Mouse (Mus musculus) hindbrain, embryonic 15.5 days (tissue): ENCODE measurements around the gene Lhx2. TPM values are rescaled to one million over a fixed set of nuclear protein-coding genes. Genes with fewer than 3 reads are reported as not detected.
A peak's percentile ranks its signal among the peaks of the same experiment; 100 is the strongest.

Experiments used
- ATAC-seq: fragments of 200-750 bp; cut with Nextera tagmentation; 2 replicates; pipeline ENCODE4 v1.8.0; 2017; ENCODE audit warnings: low read depth, moderate number of reproducible peaks, moderate TSS enrichment; ENCODE audit not compliant: low FRiP score
- H3K27ac ChIP-seq: fragments of 300-500 bp; sonication (generic); replicated peaks from 2 replicates; pipeline ENCODE4 v1.5.1; 2015; ENCODE audit warnings: mild to moderate bottlenecking, inconsistent platforms
- H3K27me3 ChIP-seq: fragments of 300-500 bp; sonication (generic); 2 replicates; pipeline ENCODE4 v1.6.1; 2015; ENCODE audit warnings: control low read depth, inconsistent platforms
- H3K36me3 ChIP-seq: fragments of 300-500 bp; sonication (generic); 2 replicates; pipeline ENCODE4 v1.6.1; 2015; ENCODE audit warnings: control low read depth, inconsistent platforms
- H3K4me1 ChIP-seq: fragments of 300-500 bp; sonication (generic); replicated peaks from 2 replicates; pipeline ENCODE4 v1.6.1; 2015; ENCODE audit warnings: control low read depth, inconsistent platforms
- H3K4me2 ChIP-seq: fragments of 300-500 bp; sonication (generic); 2 replicates; pipeline ENCODE4 v1.6.1; 2015; ENCODE audit warnings: moderate library complexity, mild to moderate bottlenecking, inconsistent platforms
- H3K4me3 ChIP-seq: fragments of 300-500 bp; sonication (generic); 2 replicates; pipeline ENCODE4 v1.5.1; 2015; ENCODE audit warnings: mild to moderate bottlenecking, inconsistent platforms
- H3K9ac ChIP-seq: fragments of 300-500 bp; sonication (generic); 2 replicates; pipeline ENCODE4 v1.6.1; 2015; ENCODE audit warnings: inconsistent platforms
- H3K9me3 ChIP-seq: fragments of 300-500 bp; sonication (generic); 2 replicates; pipeline ENCODE4 v1.6.1; 2016; ENCODE audit warnings: control low read depth, inconsistent platforms
- WGBS: fragments of 180-500 bp; shearing (Covaris S2); methylation state at CpG from one replicate; pipeline ENCODE4 v1.1.7; 2015; 5-methylcytosine and 5-hydroxymethylcytosine counted together
- polyA plus RNA-seq: library from polyadenylated mRNA; unstranded; fragments of >200 nt; fragmentation: Nextera tagmentation; extraction: Ambion mirVana; gene quantifications from 2 replicates; pipeline ENCODE4 v1.2.1, GENCODE M21; 2015

Gene Lhx2
- polyA plus RNA-seq, 1 experiment from 2014 or later, result 12.3 TPM

DNA sequence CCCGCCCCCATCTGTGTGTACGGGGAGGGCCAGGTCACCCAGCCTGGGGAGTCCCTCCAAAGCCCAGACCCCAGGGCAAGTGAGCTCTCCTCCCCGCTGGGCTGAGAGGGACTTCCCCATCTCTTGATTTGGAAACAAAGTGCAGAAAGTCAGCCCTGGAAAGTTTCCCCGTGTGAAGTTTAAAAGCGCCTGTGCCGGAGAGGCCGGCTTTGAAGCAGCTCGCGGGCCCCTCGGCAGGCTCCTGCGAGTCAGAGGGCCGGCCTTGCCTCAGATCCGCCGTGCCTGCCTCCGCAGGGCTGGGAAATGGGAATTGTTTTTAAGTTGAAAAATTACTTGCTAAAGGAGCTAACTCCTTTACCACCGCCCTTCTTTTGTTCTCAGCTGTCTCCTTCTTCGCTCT is 2.5 kb upstream of the Lhx2 start:
- H3K27ac ChIP-seq, result no peak overlapping the region
- H3K36me3 ChIP-seq, result no peaks in the 10 kb centered on the region
- H3K4me2 ChIP-seq, result peak overlapping the region; percentile 22
- peaks cover 80% of the 10 kb centered on the region for H3K27me3 ChIP-seq
- WGBS, result 2% methylated on average over 17 of the region's 17 CpGs
- H3K9ac ChIP-seq, result no peak overlapping the region
- H3K4me3 ChIP-seq, result peak overlapping the region; percentile 5; the same call in 1 of the 2 replicates
- H3K9me3 ChIP-seq, result no peaks in the 10 kb centered on the region
- ATAC-seq, result no peak
- H3K4me1 ChIP-seq, result peaks cover 11% of the 10 kb centered on the region

DNA sequence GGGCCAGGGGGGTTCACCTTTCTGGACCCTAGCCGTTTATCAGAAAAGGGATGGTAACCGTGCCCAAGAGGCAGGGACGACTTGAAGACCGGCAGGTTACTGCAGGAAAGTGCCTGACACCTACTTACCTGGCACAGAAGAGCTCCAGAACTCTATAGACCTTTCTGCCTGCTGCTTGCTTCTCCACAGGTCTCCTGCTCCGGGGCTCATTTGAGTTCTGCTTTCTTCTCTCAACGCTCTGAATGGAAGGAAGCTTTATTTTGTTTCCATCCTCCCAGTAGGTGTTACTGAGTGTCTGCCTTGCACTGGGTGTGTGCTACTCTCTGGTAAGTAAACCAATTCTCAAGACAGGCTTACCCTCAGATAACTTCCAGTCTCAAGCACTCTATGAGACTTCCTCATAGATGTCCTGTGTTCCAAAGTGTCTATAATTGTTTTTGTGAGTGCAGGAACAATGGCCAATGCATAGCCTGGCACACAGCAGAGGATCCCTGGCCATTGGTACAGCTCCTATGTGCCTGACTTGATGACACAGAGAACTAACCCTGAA is 1.9 kb upstream of the Lhx2 start:
- peaks cover 83% of the 10 kb centered on the region for H3K27me3 ChIP-seq
- 4% methylated on average over 6 of the region's 6 CpGs for WGBS
- peaks cover 11% of the 10 kb centered on the region for H3K4me1 ChIP-seq
- H3K36me3 ChIP-seq, result no peaks in the 10 kb centered on the region
- no peak for ATAC-seq
- no peak overlapping the region for H3K4me2 ChIP-seq
- no peaks in the 10 kb centered on the region for H3K9me3 ChIP-seq
- no peak overlapping the region for H3K27ac ChIP-seq
- H3K4me3 ChIP-seq, result no peak overlapping the region
- H3K9ac ChIP-seq, result no peak overlapping the region

DNA sequence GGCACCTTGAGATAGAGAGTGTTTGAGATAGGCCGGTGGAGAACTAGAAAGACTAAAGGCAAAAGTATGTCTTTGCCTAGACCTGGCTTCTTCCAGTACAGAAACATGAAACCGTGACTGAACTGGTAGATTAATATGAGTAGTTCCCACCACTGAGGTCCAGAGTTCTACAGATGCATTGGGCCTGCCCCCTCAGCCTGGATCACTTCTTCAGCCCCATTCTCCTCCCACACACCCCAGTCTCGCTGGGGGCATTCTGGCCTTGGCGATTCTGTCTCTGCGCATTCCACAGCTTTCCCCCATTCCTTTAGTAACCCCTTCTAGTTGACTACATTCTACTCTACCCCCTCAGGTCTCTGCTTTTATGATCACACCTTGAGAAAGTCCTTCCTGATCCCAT is 1.4 kb upstream of the Lhx2 start:
- Histone ChIP-seq H3K4me1 (peaks cover 11% of the 10 kb centered on the region), H3K27ac (no peak overlapping the region), H3K4me3 (no peak overlapping the region), H3K36me3 (no peaks in the 10 kb centered on the region), H3K4me2 (no peak overlapping the region), H3K9ac (no peak overlapping the region), H3K9me3 (no peaks in the 10 kb centered on the region), H3K27me3 (peaks cover 86% of the 10 kb centered on the region)
- no peak for ATAC-seq
- WGBS, result 11% methylated on average over 5 of the region's 5 CpGs

DNA sequence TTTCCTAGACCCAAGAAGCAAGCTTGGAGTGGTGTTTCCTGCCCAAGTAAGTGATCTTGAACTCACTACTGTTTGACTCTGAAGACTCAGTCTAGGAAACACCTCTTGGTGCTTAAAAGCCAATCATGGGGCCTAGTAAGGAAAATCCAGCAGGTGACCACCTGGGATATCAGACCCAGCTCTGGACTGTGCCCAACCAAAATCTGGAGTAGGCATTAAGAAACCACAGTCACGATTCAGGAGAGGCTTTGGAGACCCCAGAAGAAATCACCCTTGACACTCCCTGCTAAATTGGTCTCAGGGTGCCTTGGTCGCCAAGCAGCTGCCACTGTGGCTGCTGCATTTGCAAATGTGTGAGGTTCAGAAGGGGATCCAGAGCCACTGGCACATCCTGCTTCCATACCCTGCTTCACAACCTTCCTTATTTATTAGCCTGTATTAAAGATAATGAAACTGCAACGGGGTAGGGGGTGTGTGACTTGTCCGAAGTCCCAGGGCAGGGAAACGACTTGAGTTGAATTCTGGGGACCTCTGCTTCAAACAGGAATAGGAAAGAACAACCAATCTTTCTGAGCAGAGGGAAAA is 641 bp upstream of the Lhx2 start:
- Histone ChIP-seq H3K4me1 (peaks cover 11% of the 10 kb centered on the region), H3K9ac (no peak overlapping the region), H3K4me3 (peak overlapping the region; percentile 40; the same call in 1 of the 2 replicates), H3K27ac (no peak overlapping the region), H3K9me3 (no peaks in the 10 kb centered on the region), H3K4me2 (peak overlapping the region; percentile 71), H3K36me3 (no peaks in the 10 kb centered on the region), H3K27me3 (peaks cover 86% of the 10 kb centered on the region)
- no peak for ATAC-seq
- 3% methylated on average over 5 of the region's 5 CpGs for WGBS

DNA sequence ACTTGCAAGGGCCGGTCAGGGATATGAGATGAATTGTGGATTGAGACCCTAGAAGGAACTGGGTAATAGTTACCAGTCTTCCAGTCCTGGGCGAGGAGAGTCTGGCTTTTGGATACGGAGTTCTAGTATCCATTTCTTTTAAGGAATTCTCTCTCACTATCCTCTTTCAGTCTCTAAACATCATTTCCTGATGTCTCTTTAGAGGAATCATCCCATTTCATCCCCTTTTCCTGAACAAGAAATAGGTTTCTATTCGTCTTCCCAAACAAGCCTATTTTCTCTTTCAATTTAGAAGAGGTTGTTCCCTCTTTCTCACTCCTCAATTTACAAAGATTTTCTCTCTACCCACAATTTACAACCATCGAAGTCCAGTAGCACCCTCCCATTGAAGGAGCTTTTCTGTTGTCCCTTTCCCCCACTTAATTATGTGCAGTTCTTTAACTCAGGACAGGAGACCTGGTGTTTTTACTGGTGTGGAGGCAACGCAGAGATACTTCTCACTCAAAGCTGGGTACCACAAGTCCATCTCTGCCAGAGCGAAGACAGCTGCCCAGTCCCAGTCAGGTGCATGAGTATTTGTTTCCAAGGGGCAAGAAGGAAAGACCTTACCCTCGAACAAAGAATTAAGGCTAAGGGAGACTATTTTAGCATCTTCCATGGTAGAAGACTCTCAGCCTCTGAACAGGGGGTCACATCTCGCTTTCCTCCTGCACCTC is 987 bp downstream of the Lhx2 start:
- Histone ChIP-seq H3K27ac (peak overlapping the region; percentile 71), H3K4me2 (peak overlapping the region; percentile 71), H3K4me3 (peak overlapping the region; percentile 40), H3K36me3 (no peaks in the 10 kb centered on the region), H3K27me3 (peaks cover 88% of the 10 kb centered on the region), H3K4me1 (peaks cover 11% of the 10 kb centered on the region), H3K9ac (peak overlapping the region; percentile 36), H3K9me3 (no peaks in the 10 kb centered on the region)
- WGBS, result 2% methylated on average over 9 of the region's 9 CpGs
- no peak for ATAC-seq

DNA sequence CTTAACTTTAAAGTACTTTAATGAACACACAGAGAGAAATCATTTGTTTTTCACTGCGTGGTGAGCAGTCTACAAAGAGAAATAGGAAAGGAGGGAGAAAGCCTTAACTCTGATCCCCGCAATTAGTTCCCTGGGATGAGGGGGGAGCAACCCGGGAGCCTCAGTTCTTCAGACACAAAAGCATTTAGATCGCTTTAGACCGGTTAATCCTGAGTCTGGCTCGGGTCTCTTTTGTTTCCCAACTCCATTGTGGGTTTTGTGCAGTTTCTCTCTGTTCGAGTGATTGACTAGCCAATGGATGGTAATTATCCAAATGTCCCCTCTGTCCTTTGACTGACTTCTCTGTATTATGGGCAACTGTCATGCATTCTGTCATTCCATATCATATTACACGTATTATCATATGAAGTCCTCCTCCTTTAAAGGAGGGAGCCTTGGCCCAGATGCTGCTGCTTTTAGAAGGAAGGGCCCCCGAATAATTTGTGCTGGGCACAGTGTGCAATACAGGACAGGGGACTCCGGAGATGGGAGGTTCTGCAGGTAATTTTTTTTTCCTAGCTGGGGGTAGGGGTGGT is 1.6 kb downstream of the Lhx2 start:
- Histone ChIP-seq H3K4me1 (peaks cover 11% of the 10 kb centered on the region), H3K4me3 (peak overlapping the region; percentile 40), H3K9me3 (no peaks in the 10 kb centered on the region), H3K27ac (peak overlapping the region; percentile 27; the same call in 1 of the 2 replicates), H3K4me2 (peak overlapping the region; percentile 71), H3K9ac (0 out of 2 replicates have a peak overlapping the region, but pooled peaks have one; percentile 36), H3K36me3 (no peaks in the 10 kb centered on the region), H3K27me3 (peaks cover 88% of the 10 kb centered on the region)
- ATAC-seq, result no peak
- 2% methylated on average over 10 of the region's 10 CpGs for WGBS

DNA sequence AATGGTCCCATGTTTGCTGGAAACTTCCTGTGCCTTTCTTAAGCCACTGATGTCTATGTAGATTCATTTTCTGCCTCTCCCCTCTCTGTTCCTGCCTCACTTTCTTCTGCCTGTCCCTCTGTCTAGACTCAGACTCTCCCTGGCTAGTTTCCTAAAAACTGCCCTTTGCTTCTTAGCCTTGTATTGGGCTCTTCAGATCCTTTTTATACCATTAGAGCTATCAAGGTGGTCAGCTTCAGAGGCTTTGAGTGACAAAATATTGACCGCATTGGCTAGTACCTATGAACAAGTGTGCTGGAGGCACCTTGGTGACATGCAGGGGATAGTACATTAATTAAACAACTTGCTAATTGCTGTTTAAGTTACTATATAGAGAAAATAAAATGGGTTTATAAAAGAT is 4.5 kb downstream of the Lhx2 start:
- Histone ChIP-seq H3K4me1 (peaks cover 18% of the 10 kb centered on the region), H3K27me3 (peaks cover 84% of the 10 kb centered on the region), H3K27ac (no peak overlapping the region), H3K4me3 (no peak overlapping the region), H3K9ac (no peak overlapping the region), H3K9me3 (no peaks in the 10 kb centered on the region), H3K4me2 (peak overlapping the region; percentile 27; the same call in 1 of the 2 replicates), H3K36me3 (no peaks in the 10 kb centered on the region)
- no peak for ATAC-seq
- 24% methylated on average over 1 of the region's 1 CpGs for WGBS

DNA sequence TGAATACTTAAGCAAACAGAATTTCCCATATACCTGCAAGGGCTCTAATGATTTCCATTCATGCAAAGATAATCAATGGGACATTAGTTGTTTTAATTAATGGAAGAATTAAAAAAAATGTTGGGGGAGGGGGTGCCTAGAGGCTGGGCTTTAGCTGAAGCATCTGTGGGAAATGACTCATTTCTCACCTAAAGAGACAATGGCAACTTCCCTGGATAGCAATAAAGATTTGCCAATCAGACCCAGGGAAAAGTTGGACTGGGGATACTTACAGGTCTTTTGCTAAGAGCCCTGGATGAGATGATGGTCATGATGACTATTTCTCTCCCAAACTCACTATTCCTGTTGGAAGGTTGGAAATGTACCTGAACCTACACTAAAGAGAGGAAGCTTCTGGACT is 5.6 kb downstream of the Lhx2 start:
- Histone ChIP-seq H3K4me2 (no peak overlapping the region), H3K27me3 (peaks cover 90% of the 10 kb centered on the region), H3K4me3 (no peak overlapping the region), H3K9ac (no peak overlapping the region), H3K4me1 (peaks cover 10% of the 10 kb centered on the region), H3K36me3 (no peaks in the 10 kb centered on the region), H3K9me3 (no peaks in the 10 kb centered on the region), H3K27ac (no peak overlapping the region)
- ATAC-seq, result no peak

DNA sequence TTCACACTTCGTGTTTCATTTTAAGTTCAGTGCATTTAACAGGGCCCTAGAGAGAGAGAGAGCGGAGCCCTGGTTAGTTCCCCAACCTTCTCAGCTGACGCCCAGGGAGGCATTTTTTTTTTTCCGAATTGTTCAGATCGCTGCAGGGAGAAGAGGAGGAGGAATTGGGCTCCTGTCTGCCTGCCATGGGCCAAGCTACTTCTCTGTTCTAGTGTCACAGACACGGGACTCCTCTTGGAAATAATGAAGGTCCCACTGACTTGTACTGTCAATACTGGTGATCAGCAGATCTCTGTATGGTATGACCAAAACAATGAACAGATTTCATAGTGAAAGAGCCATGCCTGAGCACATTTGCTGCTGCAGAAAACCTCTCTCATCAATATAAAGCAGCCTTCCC is 7.3 kb downstream of the Lhx2 start:
- H3K4me1 ChIP-seq, result peaks cover 21% of the 10 kb centered on the region
- H3K27ac ChIP-seq, result no peak overlapping the region
- no peak overlapping the region for H3K4me2 ChIP-seq
- WGBS, result 3% methylated on average over 6 of the region's 6 CpGs
- peaks cover 93% of the 10 kb centered on the region for H3K27me3 ChIP-seq
- no peaks in the 10 kb centered on the region for H3K9me3 ChIP-seq
- no peak for ATAC-seq
- H3K36me3 ChIP-seq, result no peaks in the 10 kb centered on the region
- H3K9ac ChIP-seq, result no peak overlapping the region
- no peak overlapping the region for H3K4me3 ChIP-seq

DNA sequence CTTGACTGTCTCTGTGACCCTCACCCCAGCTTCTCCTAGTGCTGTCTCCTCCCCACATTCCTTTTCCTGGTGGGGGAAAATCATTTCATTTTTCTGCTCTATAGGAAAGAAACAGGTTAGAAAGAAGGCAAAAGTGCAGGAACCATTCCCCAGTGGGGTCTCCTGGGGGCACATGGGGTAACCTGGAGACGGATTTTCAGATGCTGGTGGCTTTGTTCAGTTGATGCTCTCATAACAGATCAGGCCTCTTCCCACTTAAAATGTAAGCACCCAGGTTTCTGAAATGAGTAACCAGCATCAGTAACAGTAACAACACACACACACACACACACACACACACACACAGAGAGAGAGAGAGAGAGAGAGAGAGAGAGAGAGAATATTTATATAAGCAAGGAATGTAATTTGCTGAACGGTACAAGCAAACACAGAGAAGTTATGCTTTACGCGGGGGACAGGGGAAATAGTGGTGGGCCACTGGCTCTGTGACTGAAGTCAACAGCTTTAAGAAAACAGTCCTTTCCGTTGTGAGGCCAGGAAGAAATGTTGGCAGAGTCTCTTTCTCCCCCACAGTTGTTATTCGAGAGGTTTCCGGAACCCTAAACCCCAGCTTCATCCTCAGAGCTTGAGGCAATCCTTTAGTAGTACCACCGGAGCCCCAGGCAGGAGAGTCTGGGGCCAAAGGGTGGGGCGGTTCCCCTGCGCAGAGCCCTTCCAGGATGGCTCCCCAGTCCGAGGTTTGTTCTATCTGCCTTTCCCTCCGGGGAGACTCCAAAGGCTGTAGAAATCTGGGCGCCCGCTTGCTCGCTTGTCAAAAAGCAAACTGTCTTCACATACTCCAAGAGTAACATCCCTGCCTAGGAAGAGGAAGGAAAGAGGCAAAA is 8.0 kb downstream of the Lhx2 start:
- peaks cover 94% of the 10 kb centered on the region for H3K27me3 ChIP-seq
- H3K36me3 ChIP-seq, result no peaks in the 10 kb centered on the region
- H3K9ac ChIP-seq, result 0 out of 2 replicates have a peak overlapping the region, but pooled peaks have one; percentile 20
- ATAC-seq, result no peak
- peaks cover 26% of the 10 kb centered on the region for H3K4me1 ChIP-seq
- H3K9me3 ChIP-seq, result no peaks in the 10 kb centered on the region
- peak overlapping the region; percentile 52 for H3K4me2 ChIP-seq
- 0 out of 2 replicates have a peak overlapping the region, but pooled peaks have one; percentile 14 for H3K27ac ChIP-seq
- 3% methylated on average over 15 of the region's 15 CpGs for whole genome bisulfite sequencing
- H3K4me3 ChIP-seq, result peak overlapping the region; percentile 29; the same call in 1 of the 2 replicates

DNA sequence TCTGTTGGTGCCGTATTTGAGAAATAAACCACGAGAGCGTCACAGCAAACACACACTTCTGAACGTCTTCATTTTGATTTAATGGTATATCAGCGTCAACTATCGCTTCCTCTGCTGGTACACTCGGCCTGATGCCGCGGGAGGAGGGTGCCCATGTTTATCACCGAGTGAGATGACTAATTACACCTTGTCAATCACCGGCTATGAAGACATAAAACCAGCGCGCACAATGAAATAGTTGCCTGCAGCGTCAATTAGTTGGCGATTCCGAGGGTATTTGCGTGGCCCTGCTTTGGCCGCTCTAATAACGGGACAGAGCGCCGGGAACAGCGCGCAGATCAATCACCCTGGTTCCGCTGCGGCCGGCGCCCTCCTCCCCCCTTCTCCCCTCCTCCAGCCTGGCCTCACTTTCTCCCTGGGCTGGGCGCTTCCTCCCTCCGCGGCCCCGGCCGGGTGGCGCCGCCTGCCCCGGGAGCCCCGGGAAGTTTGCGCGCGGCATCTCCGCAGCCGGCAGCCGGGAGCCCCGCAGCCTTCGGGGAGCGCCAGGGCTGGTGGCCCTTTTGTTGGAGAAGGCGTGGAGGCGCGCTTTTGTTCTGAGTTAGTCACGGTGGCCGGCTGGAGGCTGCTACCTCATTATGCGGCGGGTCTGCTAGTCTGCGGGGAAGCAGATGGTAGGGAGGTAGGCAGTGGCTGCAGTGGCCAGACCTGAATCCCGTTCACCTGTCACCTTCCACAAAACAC is 8.9 kb downstream of the Lhx2 start:
- Histone ChIP-seq H3K36me3 (no peaks in the 10 kb centered on the region), H3K4me1 (peaks cover 29% of the 10 kb centered on the region), H3K4me3 (peak overlapping the region; percentile 29), H3K27me3 (peaks cover 94% of the 10 kb centered on the region), H3K9ac (peak overlapping the region; percentile 6; the same call in 1 of the 2 replicates), H3K9me3 (no peaks in the 10 kb centered on the region), H3K4me2 (peak overlapping the region; percentile 52), H3K27ac (peak overlapping the region; percentile 48)
- no peak for ATAC-seq
- under 1% methylated on average over 54 of the region's 54 CpGs for WGBS
